7 mouse cellular contexts compared by ENCODE assay signal in the genomic region with DNA sequence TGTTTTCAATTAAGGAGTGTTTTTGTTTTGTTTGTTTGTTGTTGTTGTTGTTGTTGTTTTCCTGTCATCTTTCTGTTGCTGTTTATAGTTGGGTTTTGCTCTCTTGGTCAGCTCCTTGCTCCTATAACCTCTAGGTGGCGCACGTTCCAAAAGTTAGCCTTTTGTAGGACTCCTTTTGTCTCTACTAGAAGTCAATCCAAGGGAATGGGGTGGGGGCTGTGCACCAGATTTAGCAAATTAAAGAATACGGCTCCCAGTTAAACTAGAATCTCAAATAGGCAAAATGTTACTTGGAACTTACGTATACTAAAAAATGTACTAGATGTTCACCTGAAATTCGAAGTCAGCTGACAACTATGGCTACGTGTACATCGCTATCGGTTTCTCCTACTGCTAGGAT. TPM values are rescaled to one million over a fixed set of nuclear protein-coding genes. Genes with fewer than 3 reads are reported as not detected.
DNase-seq lines count a peak whose midpoint lies in the region; ATAC-seq and TF ChIP-seq lines count a peak whose summit lies in the region.

No protein-coding gene starts in this region.

- no peaks in the 10 kb centered on the region for H3K27me3 ChIP-seq in kidney, embryonic 14.5 days (ENCODE audit: control insufficient read depth, insufficient read depth, low read length)
- H3K27me3 ChIP-seq in G1E (ENCODE audit: insufficient read depth, low read length), result peaks cover 17% of the 10 kb centered on the region

- no peak overlapping the region for H3K9ac ChIP-seq in kidney, embryonic 14.5 days (ENCODE audit: low read depth, low read length)

- no peak overlapping the region for H3K4me2 ChIP-seq in kidney, embryonic 14.5 days (replicated peaks; ENCODE audit: low read depth, low read length)

- no peaks in the 10 kb centered on the region for H3K9me3 ChIP-seq in kidney, embryonic 14.5 days (ENCODE audit: control insufficient read depth, low read length)
- H3K9me3 ChIP-seq in G1E (replicated peaks), result no peaks in the 10 kb centered on the region

- no peaks in the 10 kb centered on the region for H3K4me1 ChIP-seq in kidney, embryonic 14.5 days (ENCODE audit: control insufficient read depth, insufficient read depth, low read length)
- no peaks in the 10 kb centered on the region for H3K4me1 ChIP-seq in G1E (ENCODE audit: insufficient read depth, low read depth, low read length)
- H3K4me1 ChIP-seq in cortical plate, adult 2 months (ENCODE audit: control insufficient read depth, insufficient read depth, low read length), result no peaks in the 10 kb centered on the region

- no peaks in the 10 kb centered on the region for H3K36me3 ChIP-seq in kidney, embryonic 14.5 days (ENCODE audit: control insufficient read depth, insufficient read depth, low read length)
- no peaks in the 10 kb centered on the region for H3K36me3 ChIP-seq in G1E (replicated peaks)

- H3K4me3 ChIP-seq in kidney, embryonic 14.5 days (ENCODE audit: low read length), result no peak overlapping the region
- H3K4me3 ChIP-seq in G1E (ENCODE audit: low read depth, low read length), result no peak overlapping the region
- H3K4me3 ChIP-seq in cortical plate, adult 2 months (ENCODE audit: insufficient read depth, low read length), result no peak overlapping the region

- peak; percentile 6; the same call in 1 of the 2 replicates for TF ChIP-seq CTCF in G1E (IDR thresholded peaks at IDR 0.05; ENCODE audit: low read depth, low read length)
- peak; percentile 40; the same call in 1 of the 2 replicates for TF ChIP-seq CTCF in cortical plate, adult 2 months (IDR thresholded peaks at IDR 0.05; ENCODE audit: extremely low read depth, insufficient read depth, low read length)

- TF ChIP-seq POLR2A in cortical plate, adult 2 months (IDR thresholded peaks at IDR 0.05; ENCODE audit: extremely low read depth, insufficient read depth, low read length), result no peak

- H3K27ac ChIP-seq in kidney, embryonic 14.5 days (ENCODE audit: low read depth, low read length), result no peak overlapping the region
- H3K27ac ChIP-seq in cortical plate, adult 2 months (ENCODE audit: insufficient read depth, low read length), result no peak overlapping the region

- no peak for ATAC-seq in kidney, embryonic 14.5 days (ENCODE audit: low FRiP score, low TSS enrichment)
- no peak for ATAC-seq in G1E (ENCODE audit: extremely low read depth, insufficient number of reproducible peaks, low FRiP score, poor library complexity, severe bottlenecking)

- WGBS in kidney, embryonic 14.5 days, result 68% methylated on average over 8 of the region's 8 CpGs

- peak; percentile 59 for DNase-seq in kidney, adult 18-20 months
- peak; percentile 12 for DNase-seq in G1E (ENCODE audit: low spot score)
- DNase-seq in lung, postnatal 14 days, result peak; percentile 58
- no peak for DNase-seq in T-cell, adult 2 months (ENCODE audit: low spot score)
- DNase-seq in ovary, postnatal 36 days (ENCODE audit: low spot score), result no peak

RNA-seq across cellular contexts. Expression of gene Hnf1b, which starts 47.7 kb away (rescaled TPM):
- 51.6 and 84.2 TPM in 2 replicates for polyA plus RNA-seq in kidney, embryonic 14.5 days (2014; fragmentation: Nextera tagmentation; extraction: Ambion mirVana)
- total RNA-seq in G1E (2014; fragmentation: Nextera tagmentation), result not detected in 2 replicates
- total RNA-seq in G1E (2017), result 0.22 TPM in 1 of 2 replicates, not detected in the other
- not detected in 2 replicates for polyA plus RNA-seq in G1E (2012)
- 0.04 TPM in 1 of 2 replicates, not detected in the other for polyA plus RNA-seq in cortical plate, adult 2 months (2012; rRNA removed)

RNA-seq across cellular contexts. Expression of gene Heatr6, which starts 48.7 kb away (rescaled TPM):
- polyA plus RNA-seq in kidney, embryonic 14.5 days (2014; fragmentation: Nextera tagmentation; extraction: Ambion mirVana), result 22.9 and 28.7 TPM in 2 replicates
- total RNA-seq in G1E (2014; fragmentation: Nextera tagmentation), result 31.7 and 36.7 TPM in 2 replicates
- total RNA-seq in G1E (2017), result 14.9 and 18.1 TPM in 2 replicates
- polyA plus RNA-seq in G1E (2012), result 4.7 and 7.6 TPM in 2 replicates
- 16.6 and 16.9 TPM in 2 replicates for polyA plus RNA-seq in cortical plate, adult 2 months (2012; rRNA removed)

RNA-seq across cellular contexts. Expression of gene Wfdc21, which starts 55.4 kb away (rescaled TPM):
- not detected in 2 replicates for polyA plus RNA-seq in kidney, embryonic 14.5 days (2014; fragmentation: Nextera tagmentation; extraction: Ambion mirVana)
- total RNA-seq in G1E (2014; fragmentation: Nextera tagmentation), result not detected in 2 replicates
- total RNA-seq in G1E (2017), result not detected in 2 replicates
- polyA plus RNA-seq in G1E (2012), result not detected in 2 replicates
- polyA plus RNA-seq in cortical plate, adult 2 months (2012; rRNA removed), result not detected in 2 replicates

Comparison
In these comparisons a context has a peak if more than half of its experiments do, and no peak if none do; other contexts are left out.
1. DNase-seq: peak in kidney, adult 18-20 months (single experiment), G1E (single experiment) and lung, postnatal 14 days (single experiment); none in T-cell, adult 2 months (single experiment) and ovary, postnatal 36 days (single experiment).
2. RNA of gene Hnf1b, which starts 47.7 kb away (polyA plus RNA-seq): 51.6 to 84.2 TPM in kidney, embryonic 14.5 days; 0.04 TPM in cortical plate, adult 2 months and not detected in G1E; every median in the first group is over 10 times any median in the second.